Mouse (Mus musculus): ENCODE measurements at regions not wholly inside any gene's neighbourhood (a gene's known extent, or its start where the extent isn't known, plus 50 kb on each side); places are given as distances from the start of the nearest gene placed in this dataset.
"Not testable (repeated sequence)": the region's sequence is repeated elsewhere in the genome, so short reads cannot be mapped to it uniquely, and the experiment has no call there.

DNA sequence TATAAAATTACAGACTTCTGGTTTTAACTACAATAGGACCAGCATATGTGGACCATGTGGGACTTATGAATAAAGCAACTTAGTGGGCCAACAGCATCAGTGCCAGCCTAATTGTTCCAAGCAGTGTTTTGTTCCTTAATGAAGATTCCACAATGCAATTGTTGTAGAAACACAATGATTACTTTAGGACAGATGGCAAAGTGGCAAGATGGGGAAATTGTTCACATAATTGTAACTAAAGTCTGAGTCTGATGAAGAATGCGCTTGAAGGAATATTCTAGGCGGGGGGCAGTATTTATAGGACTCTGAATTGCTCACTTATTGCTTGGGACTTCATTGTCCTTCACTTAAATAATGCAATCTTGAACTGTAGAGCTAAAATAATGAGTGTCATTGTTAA, 253.4 kb upstream of the Kcnj3 start:
- no peak for DNase-seq

DNA sequence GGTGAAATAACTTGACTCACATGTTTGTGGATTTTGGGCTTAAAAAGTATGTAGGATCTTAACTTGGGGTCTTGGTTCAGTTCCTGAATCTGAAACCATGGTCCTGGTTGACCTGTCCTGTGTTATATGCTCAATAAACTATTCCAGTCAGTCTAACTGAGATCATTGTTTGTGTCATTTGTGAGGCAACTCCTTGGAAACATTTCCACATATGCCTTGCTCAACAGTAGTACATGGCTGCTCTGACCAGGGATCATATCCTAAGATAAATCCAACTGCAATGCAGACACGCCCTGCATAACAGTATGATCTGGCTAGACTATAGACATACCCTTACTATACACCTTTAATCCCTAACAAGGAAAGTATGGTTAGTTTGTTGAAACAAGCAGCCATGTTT, 228.9 kb upstream of the Kcnj3 start:
- no peak for DNase-seq

DNA sequence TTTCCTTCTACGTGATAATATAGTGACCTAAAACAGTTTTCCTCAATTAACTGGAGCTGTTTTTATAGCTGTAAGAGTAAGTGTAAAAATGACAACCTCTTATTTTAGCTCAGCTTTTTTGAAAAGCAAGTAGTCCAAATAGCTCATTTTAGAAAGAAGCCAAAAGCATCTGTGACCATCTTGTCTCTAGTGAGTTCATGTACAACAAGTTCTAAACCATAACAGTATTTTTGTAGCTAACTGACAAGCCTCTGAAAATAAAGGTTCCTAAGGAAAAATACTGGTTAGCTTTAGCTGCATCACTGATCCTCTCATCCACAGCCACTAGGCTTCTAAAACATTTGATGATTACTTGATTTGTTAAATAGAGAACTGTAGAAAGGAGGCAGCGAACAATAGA, 227.2 kb upstream of the Kcnj3 start:
- DNase-seq, result no peak

DNA sequence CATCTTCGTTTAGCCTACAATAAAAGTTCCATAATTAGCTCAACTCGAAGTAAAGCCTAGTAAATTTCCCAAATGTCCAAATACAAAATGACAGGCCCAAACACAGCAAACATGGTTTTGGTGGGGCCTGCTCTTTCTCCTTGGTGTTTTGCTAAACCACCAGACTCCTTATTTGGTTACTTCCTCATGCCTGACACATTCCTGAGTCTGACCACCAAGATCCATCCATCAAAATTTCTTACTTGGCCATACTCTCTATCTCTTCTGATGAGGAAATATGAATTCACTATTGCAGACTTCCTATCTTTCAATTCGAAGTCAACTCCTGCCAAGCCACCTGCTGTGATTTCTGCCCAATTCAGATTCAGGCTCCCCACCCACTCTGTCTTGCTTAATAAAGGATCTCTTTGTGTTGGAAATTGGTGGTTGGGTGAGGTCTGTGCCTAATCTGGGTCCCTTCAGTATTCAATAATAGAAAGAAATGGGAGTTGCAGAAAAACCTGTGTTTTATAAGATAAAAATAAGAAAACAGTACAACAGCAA, 225.9 kb upstream of the Kcnj3 start:
- DNase-seq, result no peak

DNA sequence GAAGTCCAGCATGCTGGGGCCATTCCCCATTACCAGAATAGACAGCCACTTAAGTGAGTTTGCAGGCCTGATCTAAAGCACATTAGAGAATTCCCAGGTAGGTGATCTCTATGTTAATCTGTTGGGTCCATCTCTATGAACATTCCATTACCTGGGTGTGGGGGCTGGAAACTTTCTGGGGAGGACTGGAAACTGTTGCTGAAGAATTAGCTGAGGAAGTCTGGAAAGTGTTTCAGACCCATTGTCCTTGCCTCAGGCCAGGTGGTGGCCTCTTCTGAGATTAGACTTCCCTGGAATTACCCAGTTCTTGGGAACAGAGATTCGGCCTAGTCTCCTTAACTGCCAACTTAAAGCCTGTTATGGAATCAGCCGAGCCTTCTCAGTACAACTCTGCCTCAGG, 224.5 kb upstream of the Kcnj3 start:
- DNase-seq, result no peak

DNA sequence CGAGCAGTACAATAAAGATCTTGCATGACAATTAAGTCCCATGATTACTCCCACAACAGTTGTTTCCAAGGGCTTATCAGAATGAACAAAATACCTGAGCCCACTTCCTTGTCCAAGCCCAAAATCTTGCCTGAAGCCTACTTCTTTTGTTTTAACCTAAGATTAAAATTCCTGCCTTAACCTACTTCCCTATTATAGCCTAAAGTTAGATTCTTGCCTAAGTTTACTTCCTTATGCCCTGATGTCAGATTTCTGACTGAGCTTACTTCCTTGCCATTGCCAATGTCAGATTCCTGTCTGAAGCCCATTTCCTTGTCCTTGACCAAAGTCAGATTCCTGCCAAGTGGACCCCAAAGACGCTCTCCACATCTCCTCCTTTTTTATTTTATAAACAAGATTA, 213.7 kb upstream of the Kcnj3 start:
- no peak for DNase-seq

DNA sequence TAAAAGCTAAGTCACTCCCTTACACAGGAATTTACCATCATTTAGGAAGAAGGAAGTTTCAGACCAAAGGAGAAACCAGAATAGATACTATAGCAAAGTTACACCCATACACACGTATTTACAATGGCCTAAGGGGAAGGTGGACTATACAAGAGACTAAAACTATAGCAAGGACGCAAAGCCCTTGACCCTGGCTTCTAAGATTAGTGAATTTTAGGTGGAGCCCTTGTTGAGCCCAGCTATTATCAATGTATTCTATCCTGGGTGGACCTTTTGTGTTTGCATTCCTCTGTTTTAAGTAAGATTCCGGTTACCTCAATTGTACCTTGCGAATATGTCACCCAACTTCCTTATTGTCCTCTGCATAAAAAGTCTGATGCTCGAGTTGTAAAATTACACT, 213.0 kb upstream of the Kcnj3 start:
- not testable (repeated sequence) for DNase-seq

DNA sequence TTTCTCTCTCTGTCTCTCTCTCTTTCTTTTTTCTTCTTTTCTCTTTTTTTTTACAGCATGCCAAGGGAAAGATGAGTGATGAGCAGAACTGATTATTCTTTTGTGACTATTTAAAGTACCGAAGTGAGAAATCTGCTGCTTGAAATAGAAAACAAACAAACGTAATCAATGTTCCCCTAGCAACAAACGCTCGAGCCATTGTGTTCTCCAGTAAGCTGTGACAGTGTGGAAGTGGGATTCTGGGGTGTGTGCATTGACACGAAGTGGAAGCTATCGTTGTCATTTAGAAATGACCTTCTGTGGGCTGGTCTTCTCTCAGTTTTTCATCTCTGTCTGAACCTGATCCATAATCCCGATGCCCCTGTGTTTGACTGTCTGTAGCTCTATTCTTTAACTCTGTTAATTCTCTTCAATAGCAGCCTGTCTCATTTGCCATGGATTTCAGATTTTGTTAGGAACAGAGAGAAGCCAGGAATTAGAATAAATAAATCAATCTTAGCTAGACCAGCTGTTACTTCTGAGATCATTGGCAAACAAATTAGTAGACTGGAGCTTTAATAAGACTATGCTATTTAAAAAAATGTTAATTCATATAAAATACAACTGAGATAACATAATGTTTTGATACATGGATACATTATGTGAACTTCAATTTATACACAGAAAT, 207.5 kb upstream of the Kcnj3 start:
- no peak for DNase-seq

DNA sequence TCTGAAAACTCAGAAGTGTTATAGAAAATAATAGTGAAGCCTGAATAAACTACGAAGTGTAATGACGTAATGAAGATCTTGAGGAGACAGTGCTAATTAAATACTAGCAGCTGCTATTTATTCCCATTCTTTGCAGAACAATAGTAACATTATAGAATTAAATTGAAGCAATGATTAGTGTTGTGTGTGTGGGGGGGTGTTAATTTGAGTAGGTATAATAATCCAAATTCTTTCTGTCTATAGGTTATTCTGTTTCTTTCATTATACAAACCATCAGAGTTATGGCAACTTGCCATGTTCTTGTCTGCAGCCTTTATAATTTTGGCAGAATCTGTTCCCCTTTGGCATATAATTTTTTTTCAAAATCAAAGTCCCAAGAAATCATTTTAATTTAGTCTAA, 203.9 kb upstream of the Kcnj3 start:
- DNase-seq, result no peak

DNA sequence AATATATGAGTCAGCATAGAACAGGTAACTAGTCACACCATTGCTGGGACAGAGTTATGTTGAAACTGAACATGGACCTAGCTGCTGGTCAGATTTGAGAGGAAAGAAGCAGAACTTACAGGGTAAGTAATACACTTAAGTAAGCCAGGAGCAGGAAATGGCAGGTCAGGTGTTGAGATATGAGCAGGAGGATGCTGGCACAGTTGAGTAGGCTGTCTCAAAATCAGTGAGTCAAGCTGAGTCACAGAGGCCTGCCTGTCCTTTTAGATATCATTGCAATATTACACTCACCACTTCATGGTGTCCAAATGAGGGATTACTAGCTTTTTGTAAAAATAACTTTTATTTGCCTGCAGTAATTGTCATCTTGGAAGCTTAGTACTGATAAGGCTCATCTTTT, 182.6 kb upstream of the Kcnj3 start:
- no peak for DNase-seq

DNA sequence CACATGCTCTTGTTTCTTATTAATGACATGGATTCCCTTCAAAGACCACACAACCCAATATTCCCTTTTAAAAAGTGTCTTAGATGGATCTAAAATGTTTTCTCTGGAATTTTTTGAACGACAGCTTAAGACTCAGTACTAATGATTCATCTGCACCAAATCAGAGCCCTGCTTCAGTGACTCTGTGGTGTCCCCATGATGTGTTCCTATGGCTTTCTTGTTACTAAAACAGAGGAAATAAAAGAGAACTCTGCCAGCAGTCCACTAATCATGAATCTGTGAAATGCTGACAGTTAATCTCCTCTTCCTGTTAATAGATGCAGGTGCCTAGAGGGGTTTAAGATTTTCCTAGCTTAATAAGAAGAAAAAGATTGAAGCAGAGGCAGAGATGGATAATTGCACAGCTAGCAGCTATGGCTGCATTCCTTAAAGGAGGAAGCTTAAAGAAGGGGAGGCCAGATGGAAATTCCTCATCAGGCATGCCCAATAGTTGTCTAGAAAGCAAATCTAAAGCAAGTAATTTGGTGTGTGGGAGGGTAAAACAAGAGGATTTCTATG, 173.0 kb upstream of the Kcnj3 start:
- no peak for DNase-seq

DNA sequence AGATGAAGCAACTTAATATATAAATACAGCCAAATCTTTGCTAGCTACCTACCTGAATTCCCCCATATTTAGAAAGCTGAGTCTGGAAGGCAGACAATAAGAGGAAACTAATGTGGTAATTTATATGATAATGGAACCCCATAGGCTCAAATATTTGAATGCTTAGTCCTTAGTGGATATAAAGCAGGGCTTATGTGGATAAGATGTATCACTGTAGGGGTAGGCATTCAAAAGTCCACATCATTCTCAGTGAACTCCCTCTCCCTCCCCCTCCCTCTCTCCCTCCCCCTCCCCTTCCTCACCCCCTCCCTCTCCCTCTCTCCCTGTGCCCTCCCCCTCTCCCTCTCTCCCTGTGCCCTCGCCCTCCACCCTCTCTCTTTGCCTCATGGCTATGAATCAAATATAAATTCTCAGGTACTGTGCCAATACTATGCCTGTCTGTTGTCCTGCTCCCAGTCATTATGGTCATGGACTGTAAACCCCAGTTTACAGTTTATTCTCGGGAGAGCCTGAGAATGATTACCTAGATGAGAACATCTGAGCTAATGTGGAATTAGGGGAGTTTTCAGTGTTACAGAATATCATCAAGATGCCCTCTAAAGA, 171.8 kb upstream of the Kcnj3 start:
- DNase-seq, result no peak

DNA sequence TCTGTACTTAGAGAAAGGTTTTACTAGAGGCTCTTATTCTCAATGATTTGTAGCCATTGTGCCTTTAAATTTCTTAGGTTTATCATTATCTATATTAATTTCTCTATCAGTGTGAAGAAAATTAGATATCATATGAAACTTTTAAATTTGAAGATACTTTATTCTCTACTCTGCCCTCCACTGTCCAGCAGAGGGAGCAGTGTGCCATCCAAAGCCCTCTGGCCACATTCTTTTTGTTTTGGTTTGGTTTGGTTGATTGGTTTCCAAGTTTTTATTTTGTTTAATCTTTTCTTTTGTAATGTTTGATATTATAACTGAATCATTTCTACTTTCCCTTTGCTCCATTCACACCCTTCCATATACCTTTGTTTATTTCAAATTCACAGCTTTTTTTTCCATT, 129.4 kb upstream of the Kcnj3 start:
- DNase-seq, result peak in 1 of 2 experiments; percentile 23

DNA sequence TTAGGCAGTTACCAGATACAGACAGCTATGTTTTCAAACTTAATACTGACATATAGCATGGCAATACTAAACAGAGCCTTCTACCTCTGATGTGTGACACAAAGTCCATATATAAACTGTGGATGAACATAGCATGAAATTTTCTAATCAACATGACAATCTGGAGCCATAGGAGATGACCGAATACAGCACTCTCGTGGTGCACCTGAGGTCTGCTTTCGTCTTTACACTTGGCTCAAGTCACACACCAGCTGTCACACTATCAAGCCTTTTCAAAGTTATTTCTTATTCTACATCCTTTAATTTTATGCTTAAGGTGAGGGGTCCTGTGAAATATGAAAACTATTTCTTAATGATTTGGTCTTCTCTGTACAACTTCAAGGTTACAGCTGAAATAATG, 120.1 kb upstream of the Kcnj3 start:
- no peak for DNase-seq

DNA sequence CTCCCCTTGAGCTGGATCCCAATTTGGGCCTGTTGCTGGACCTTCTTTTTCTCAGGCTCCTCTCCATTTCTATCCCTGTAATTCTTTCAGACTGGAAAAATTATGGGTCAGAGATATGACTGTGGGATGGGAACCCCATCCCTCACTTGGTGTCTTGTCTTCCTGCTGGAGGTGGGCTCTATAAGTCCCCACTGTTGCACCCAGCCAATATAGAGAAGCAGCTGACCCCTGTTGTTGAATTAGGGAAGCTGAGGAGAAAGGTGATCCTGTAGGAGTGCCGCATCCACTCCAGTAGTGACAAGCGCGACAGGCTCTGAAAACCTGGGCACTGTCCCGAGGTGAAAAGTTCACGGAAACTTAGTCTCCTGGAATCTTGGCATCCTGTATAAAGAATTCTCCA, 81.7 kb upstream of the Kcnj3 start:
- not testable (repeated sequence) for DNase-seq
